8 mouse cellular contexts compared by ENCODE assay signal in genomic region chr6:52191860-52192550, GRCm38 (mm10). TPM values are rescaled to one million over a fixed set of nuclear protein-coding genes. Genes with fewer than 3 reads are reported as not detected.
DNase-seq lines count a peak whose midpoint lies in the region.

No protein-coding gene starts in this region.

- 1% methylated on average over 40 of the region's 55 CpGs for WGBS in forebrain, embryonic 10.5 days
- WGBS in limb, embryonic 10.5 days = under 1% methylated on average over 41 of the region's 55 CpGs
- under 1% methylated on average over 51 of the region's 55 CpGs for WGBS in midbrain, embryonic 10.5 days

- H3K4me3 ChIP-seq in forebrain, embryonic 10.5 days = peak overlapping the region; percentile 52
- peak overlapping the region; percentile 66 for H3K4me3 ChIP-seq in limb, embryonic 10.5 days
- peak overlapping the region; percentile 52 for H3K4me3 ChIP-seq in midbrain, embryonic 10.5 days

- H3K27ac ChIP-seq in forebrain, embryonic 10.5 days = no peak overlapping the region
- H3K27ac ChIP-seq in limb, embryonic 10.5 days = peak overlapping the region; percentile 92
- no peak overlapping the region for H3K27ac ChIP-seq in midbrain, embryonic 10.5 days (replicated peaks)

- DNase-seq in right cerebral cortex, postnatal 4 days = peak; percentile 60
- DNase-seq in right cerebral cortex, postnatal 25 days = no peak
- DNase-seq in forebrain, embryonic 10.5 days (ENCODE audit: extremely low spot score, low spot score) = peak; percentile 57
- DNase-seq in heart, postnatal 25 days (ENCODE audit: low spot score) = peak; percentile 58
- peak; percentile 94 for DNase-seq in limb, embryonic 10.5 days (ENCODE audit: low spot score)
- peak; percentile 75 for DNase-seq in midbrain, embryonic 10.5 days (ENCODE audit: low spot score)
- peak; percentile 70 to 87 for DNase-seq in spleen, adult 18-20 months
- no peak for DNase-seq in cerebellum, adult 8-10 months

- H3K36me3 ChIP-seq in forebrain, embryonic 10.5 days (replicated peaks) = no peaks in the 10 kb centered on the region
- peaks cover 30% of the 10 kb centered on the region for H3K36me3 ChIP-seq in limb, embryonic 10.5 days
- no peaks in the 10 kb centered on the region for H3K36me3 ChIP-seq in midbrain, embryonic 10.5 days

- intact Hi-C loops in heart, postnatal 25 days (cut with DNase I) = no loop called here

- no peaks in the 10 kb centered on the region for H3K9me3 ChIP-seq in forebrain, embryonic 10.5 days
- no peaks in the 10 kb centered on the region for H3K9me3 ChIP-seq in limb, embryonic 10.5 days (replicated peaks)
- H3K9me3 ChIP-seq in midbrain, embryonic 10.5 days (replicated peaks) = no peaks in the 10 kb centered on the region

- peaks cover 100% of the 10 kb centered on the region for H3K27me3 ChIP-seq in forebrain, embryonic 10.5 days (ENCODE audit: poor library complexity, severe bottlenecking)
- peaks cover 82% of the 10 kb centered on the region for H3K27me3 ChIP-seq in limb, embryonic 10.5 days (ENCODE audit: low read depth, poor library complexity, severe bottlenecking)
- H3K27me3 ChIP-seq in midbrain, embryonic 10.5 days (ENCODE audit: low read depth, poor library complexity, severe bottlenecking) = peaks cover 100% of the 10 kb centered on the region

- peaks cover 16% of the 10 kb centered on the region for H3K4me1 ChIP-seq in forebrain, embryonic 10.5 days
- peaks cover 92% of the 10 kb centered on the region for H3K4me1 ChIP-seq in limb, embryonic 10.5 days
- H3K4me1 ChIP-seq in midbrain, embryonic 10.5 days = peaks cover 15% of the 10 kb centered on the region

RNA-seq across cellular contexts. Expression of gene Hoxa4, which starts 0.5 kb away (rescaled TPM):
- polyA plus RNA-seq in forebrain, embryonic 10.5 days (2016; fragmentation: Nextera tagmentation; extraction: Ambion mirVana) = not detected in 2 replicates
- under 1 TPM; 0.22 to 0.36 TPM for total RNA-seq in heart, postnatal 25 days (2021)
- polyA plus RNA-seq in limb, embryonic 10.5 days (2016; fragmentation: Nextera tagmentation; extraction: Ambion mirVana) = 1.6 and 1.8 TPM in 2 replicates
- not detected in 2 replicates for polyA plus RNA-seq in midbrain, embryonic 10.5 days (2016; fragmentation: Nextera tagmentation; extraction: Ambion mirVana)

RNA-seq across cellular contexts. Expression of gene Hoxa5, which starts 12.4 kb away (rescaled TPM):
- polyA plus RNA-seq in forebrain, embryonic 10.5 days (2016; fragmentation: Nextera tagmentation; extraction: Ambion mirVana) = not detected in 2 replicates
- total RNA-seq in heart, postnatal 25 days (2021) = 1 to 10 TPM in 1 of 2 experiments, under 1 TPM in 1; 0.52 to 1.3 TPM
- polyA plus RNA-seq in limb, embryonic 10.5 days (2016; fragmentation: Nextera tagmentation; extraction: Ambion mirVana) = 9.8 and 10.4 TPM in 2 replicates
- not detected in 2 replicates for polyA plus RNA-seq in midbrain, embryonic 10.5 days (2016; fragmentation: Nextera tagmentation; extraction: Ambion mirVana)

RNA-seq across cellular contexts. Expression of gene 5730596B20Rik, which starts 14.7 kb away (rescaled TPM):
- polyA plus RNA-seq in forebrain, embryonic 10.5 days (2016; fragmentation: Nextera tagmentation; extraction: Ambion mirVana) = not detected in 2 replicates
- total RNA-seq in heart, postnatal 25 days (2021) = not detected
- polyA plus RNA-seq in limb, embryonic 10.5 days (2016; fragmentation: Nextera tagmentation; extraction: Ambion mirVana) = 1.1 and 1.3 TPM in 2 replicates
- not detected in 2 replicates for polyA plus RNA-seq in midbrain, embryonic 10.5 days (2016; fragmentation: Nextera tagmentation; extraction: Ambion mirVana)

RNA-seq across cellular contexts. Expression of gene Hoxa6, which starts 16.5 kb away (rescaled TPM):
- not detected in 2 replicates for polyA plus RNA-seq in forebrain, embryonic 10.5 days (2016; fragmentation: Nextera tagmentation; extraction: Ambion mirVana)
- not detected for total RNA-seq in heart, postnatal 25 days (2021)
- 3.5 and 4.1 TPM in 2 replicates for polyA plus RNA-seq in limb, embryonic 10.5 days (2016; fragmentation: Nextera tagmentation; extraction: Ambion mirVana)
- polyA plus RNA-seq in midbrain, embryonic 10.5 days (2016; fragmentation: Nextera tagmentation; extraction: Ambion mirVana) = not detected in 2 replicates

RNA-seq across cellular contexts. Expression of gene Hoxa3, which starts 21.1 kb away (rescaled TPM):
- not detected in 2 replicates for polyA plus RNA-seq in forebrain, embryonic 10.5 days (2016; fragmentation: Nextera tagmentation; extraction: Ambion mirVana)
- 1 to 10 TPM in 1 of 2 experiments, under 1 TPM in 1; 0.48 to 1.0 TPM for total RNA-seq in heart, postnatal 25 days (2021)
- polyA plus RNA-seq in limb, embryonic 10.5 days (2016; fragmentation: Nextera tagmentation; extraction: Ambion mirVana) = 7.0 and 7.9 TPM in 2 replicates
- not detected in 2 replicates for polyA plus RNA-seq in midbrain, embryonic 10.5 days (2016; fragmentation: Nextera tagmentation; extraction: Ambion mirVana)

Comparison
In these comparisons a context has a peak if more than half of its experiments do, and no peak if none do; other contexts are left out.
1. DNase-seq: peak in right cerebral cortex, postnatal 4 days (single experiment), forebrain, embryonic 10.5 days (single experiment), heart, postnatal 25 days (single experiment), limb, embryonic 10.5 days (single experiment), midbrain, embryonic 10.5 days (single experiment) and spleen, adult 18-20 months (2 of 2); none in right cerebral cortex, postnatal 25 days (single experiment) and cerebellum, adult 8-10 months (single experiment).
2. RNA of gene Hoxa5, which starts 12.4 kb away (polyA plus RNA-seq): 9.8 to 10.4 TPM in limb, embryonic 10.5 days; not detected in forebrain, embryonic 10.5 days and not detected in midbrain, embryonic 10.5 days; every median in the first group is over 10 times any median in the second.
3. Peak in every context shown above with its lines, with median percentiles within 50 percentile points of each other: H3K4me3 ChIP-seq.